Mouse (Mus musculus) MN1 (cell line): Measurements from ENCODE around the gene Mtf1.
A peak's percentile ranks its signal among the peaks of the same experiment; 100 is the strongest.

Experiments
- DNase-seq: peaks from one replicate; pipeline ENCODE4 v3.0.0-alpha.2; 2016; ENCODE audit warnings: low spot score

Gene Mtf1

GRCm38 (mm10) chr4:124801552-124802308 lies at the start of gene Mtf1:
Mtf1 (plus strand) TSS chr4:124802104.
- DNase-seq, result peak; percentile 88

- peak; percentile 43 for DNase-seq
Observed at GRCm38 (mm10) chr4:124752281-124753199, 49.4 kb upstream of the Mtf1 start.

GRCm38 (mm10) chr4:124755526-124755925 lies 46.4 kb upstream of the Mtf1 start:
- DNase-seq, result no peak

DNA sequence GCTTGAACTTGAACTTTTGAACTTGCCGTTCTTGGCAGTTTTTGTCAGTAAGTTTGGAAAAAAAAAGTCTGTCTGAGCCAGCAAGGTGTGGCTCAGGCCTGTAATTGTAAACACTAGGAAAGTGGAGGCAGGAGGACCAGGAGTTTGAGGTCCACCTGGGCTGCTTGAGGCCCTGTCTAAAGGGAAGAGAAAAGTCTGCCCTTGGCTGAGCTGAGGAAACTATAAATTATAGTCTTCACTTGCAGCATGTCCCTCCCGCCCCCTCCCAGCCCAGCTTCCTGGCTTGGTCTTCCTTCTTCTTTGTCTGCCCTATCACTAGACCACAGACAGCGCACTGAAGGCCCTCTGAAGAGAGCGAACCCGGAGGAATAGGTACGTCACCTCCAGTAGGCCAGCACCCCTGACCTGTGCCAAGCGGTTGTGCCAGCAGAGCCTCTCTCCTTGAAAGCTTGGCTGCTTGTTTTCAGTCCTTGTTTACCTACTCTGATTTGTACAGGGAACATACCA lies 42.5 kb upstream of the Mtf1 start:
- DNase-seq, result no peak

DNA sequence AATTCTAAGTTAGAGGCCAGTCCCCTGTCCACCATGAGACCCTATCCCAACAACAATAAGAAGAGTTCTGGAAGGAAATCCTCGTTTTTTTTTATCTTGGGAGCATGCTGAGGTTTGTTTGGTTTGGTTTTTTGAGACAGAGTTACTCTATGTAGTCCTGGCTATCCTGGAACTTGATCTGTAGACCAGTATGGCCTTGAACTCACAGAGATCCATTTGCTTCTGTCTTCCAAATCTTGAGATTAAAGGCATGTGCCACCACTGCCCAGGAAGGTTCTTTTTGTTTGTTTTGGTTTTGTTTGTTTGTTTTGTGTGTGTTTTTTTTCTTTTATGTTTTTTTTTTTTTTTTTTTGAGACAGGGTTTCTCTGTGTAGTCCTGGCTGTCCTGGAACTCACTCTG lies 40.7 kb upstream of the Mtf1 start:
- no peak for DNase-seq

DNA sequence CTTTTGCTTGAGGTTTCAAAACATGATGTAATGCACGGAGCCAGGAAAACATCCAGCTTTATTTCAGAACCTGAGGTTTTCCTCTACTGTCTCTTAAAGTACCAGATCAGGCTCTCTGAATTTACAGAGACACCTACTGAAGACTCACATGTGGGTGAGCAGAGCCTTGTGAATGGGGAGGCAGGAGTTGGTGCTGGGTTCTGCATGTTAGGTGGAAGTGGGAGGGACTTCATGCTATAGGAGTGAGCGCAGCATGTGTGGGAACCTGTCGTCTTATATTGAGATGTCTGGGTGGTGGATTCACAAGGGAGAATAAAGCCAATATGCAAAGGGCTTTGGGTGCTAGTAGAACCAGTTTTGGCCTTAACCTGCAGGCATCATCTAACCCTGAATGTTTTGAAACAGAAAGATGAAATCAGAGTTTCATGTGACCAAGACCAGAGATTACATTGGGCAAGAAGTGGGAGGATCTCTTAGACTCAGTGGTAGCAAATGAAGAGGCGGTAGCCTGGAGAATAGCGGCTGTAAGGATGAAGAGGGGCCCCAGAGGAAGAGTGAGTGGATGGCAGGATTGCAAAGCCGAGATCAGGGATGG lies 38.9 kb upstream of the Mtf1 start:
- DNase-seq, result no peak

DNA sequence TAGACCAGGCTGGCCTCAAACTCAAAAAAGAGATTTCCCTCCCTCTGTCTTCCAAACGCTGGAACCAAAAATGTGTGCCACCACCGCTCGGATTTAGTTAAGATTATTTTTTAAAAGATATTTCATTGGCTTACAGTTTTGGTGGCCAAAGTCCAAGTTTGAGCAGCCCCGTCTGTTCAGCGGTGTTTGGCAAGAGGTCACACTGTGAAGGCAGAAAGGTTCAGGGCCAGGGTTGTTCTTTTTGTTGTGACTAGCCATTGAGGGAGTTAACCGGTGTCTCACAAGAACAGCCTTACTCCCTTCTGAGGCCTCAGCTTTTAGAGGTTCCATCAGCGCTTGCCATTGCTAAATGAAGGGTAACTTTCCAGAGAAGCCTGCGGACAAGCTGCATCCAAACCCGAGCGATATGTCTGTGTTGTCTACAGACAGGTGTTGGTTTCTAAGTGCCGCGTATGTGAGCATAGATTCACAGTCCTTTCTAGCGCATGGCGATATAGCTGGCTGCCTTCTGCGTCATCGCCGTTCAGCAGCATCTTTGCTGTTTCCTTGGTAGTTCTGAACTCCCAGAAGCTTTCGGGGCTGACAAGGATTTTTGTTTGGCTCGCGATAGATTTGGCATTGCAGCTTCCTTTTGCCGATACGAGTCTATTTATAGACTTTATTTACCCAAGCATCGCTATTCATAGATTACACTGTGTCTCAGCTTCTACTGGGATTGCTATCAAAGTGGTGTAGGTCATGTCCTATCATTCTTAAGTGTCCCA lies 35.9 kb upstream of the Mtf1 start:
- DNase-seq, result no peak

GRCm38 (mm10) chr4:124766566-124766940 lies 35.4 kb upstream of the Mtf1 start:
- DNase-seq, result no peak

DNA sequence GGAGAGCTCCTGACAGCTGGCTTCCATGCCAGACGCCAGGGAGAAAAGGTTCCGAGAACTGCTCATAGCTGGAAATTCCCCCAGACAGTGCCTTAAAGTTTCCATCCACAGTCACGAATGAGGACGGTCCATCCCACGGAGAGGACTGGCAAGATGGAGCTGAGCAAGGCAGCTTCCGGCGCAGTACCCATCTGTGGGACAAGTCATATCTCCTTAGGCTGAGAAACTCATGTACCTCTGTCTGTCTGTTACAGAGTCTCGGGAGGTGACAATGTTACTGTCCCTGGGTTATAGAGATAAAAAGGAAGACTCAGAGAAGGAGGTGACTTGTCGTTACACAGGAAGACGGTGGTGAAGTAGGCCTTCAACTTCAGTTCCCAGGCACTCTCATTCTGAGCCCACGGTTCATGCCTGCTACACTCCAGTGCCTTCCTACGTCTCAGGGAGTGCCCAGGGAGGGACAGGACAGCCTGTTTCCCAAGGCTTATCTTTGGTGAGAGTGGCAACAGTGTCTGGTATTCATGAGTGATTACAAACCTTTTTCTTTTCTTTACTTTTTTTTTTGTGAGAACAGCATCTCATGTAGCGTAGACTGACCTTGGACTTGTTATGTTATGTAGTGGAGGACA lies 32.8 kb upstream of the Mtf1 start:
- no peak for DNase-seq

DNA sequence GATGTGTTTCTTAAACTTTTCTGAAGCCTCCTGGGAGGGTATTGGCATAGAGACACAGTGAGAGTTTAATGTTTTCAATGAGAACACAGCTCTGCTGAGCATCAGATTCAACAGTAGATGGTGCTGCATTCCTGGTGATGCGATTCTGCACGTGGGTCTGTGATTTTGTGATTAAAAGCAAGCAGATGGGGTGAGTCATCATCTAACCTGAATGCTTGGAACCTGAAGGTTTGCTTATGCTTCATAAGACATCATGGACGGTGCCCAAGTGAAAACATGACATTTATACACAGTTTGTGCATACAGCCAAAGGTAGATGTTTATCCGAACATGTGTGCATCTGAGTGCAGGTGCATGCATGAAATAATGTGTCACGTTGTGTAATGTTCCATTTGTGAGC lies 31.3 kb upstream of the Mtf1 start:
- no peak for DNase-seq

GRCm38 (mm10) chr4:124772125-124772524 lies 29.8 kb upstream of the Mtf1 start:
- no peak for DNase-seq

DNA sequence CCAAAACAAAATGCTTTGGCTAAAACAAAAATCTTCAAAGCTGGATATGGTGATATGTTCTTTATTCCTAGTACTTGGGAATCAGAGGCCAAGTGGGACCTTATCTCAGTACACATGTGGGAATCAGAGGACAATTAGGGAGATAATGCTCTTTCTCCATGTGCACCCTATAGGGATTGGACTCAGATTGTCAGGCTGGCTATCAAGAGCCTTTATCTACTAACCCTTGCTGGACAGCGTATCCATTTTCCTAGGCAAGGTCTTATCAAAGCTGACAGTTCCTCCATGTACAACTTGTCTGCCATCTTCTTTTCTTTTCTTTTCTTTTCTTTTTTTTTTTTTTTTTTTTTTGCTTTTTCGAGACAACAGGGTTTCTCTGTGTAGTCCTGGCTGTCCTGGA lies 28.5 kb upstream of the Mtf1 start:
- no peak for DNase-seq

GRCm38 (mm10) chr4:124773995-124774394 lies 27.9 kb upstream of the Mtf1 start:
- no peak for DNase-seq

DNA sequence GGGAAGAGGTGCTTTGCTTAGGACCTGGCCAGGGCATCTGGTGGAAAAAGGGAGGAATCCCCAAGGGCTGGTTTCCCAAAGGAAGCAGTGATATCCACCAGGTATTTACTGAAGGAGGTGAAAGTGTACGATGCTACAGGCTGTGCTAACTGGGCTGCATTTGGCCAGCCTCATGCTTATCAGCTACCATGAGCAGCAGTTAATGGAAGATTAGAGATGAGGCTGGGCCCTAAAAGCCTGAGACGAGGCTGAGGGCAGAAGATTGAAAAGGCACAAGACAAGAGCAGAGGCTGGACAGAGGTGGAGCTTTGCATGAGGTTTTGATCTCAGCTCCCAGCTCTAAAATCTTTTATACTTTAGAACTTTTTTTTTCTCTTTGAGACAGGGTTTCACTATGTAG lies 27.5 kb upstream of the Mtf1 start:
- no peak for DNase-seq

- DNase-seq, result no peak
Observed at GRCm38 (mm10) chr4:124781361-124781760, 20.5 kb upstream of the Mtf1 start.

DNA sequence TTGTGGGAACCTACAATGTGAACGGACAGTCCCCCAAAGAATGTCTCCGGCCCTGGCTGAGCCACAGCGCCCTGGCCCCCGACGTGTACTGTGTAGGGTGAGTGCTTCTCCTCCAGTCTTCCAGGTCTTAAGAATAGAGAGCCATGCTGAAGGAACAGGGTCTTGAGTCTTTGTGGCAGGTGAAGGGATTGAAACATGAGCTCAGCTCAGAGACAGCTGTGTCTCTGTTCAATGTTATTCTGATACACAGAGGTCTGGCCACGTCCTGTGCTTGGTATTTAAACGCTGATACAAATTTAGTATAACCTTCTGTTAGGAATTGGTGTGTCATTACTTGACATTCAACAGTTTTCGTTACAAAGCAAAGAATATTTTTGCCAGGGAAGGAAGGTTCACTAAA lies 19.5 kb upstream of the Mtf1 start:
- no peak for DNase-seq

GRCm38 (mm10) chr4:124783937-124784336 lies 18.0 kb upstream of the Mtf1 start:
- no peak for DNase-seq

- no peak for DNase-seq
Observed at GRCm38 (mm10) chr4:124790013-124790412, 11.9 kb upstream of the Mtf1 start.

DNA sequence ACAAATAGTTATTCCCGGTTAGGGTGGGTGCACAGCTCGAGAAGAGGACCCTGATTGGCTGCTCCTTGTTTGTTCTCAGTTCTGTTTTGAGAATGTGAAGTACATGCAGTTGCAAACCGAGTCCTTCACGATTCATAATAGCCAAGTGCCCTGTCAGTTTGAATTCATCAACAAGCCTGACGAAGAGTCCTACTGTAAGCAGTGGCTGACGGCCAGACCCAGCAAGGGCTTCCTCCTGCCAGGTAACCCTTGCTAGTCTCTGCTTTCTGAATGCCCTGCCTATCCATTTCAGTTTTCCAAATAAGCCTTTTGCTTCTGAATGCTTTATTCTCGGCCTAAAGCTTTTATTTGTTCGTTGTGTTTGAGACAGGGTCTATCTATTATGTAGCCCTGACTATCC lies 9.8 kb upstream of the Mtf1 start:
- no peak for DNase-seq

- no peak for DNase-seq
Observed at GRCm38 (mm10) chr4:124796141-124796540, 5.8 kb upstream of the Mtf1 start.

- DNase-seq, result no peak
Observed at GRCm38 (mm10) chr4:124796913-124797312, 5.0 kb upstream of the Mtf1 start.
